Mouse (Mus musculus) bone marrow macrophage, adult 2 months (primary cell): Measurements from ENCODE around the gene Soga1.

Experiments used
- CTCF ChIP-seq: IDR thresholded peaks from 2 replicates; pipeline ENCODE4 v1.5.1; 2012; ENCODE audit warnings: low read depth, mild to moderate bottlenecking, low read length, moderate library complexity
- POLR2A ChIP-seq: IDR thresholded peaks from 2 replicates; pipeline ENCODE4 v1.6.1; 2012; ENCODE audit warnings: mild to moderate bottlenecking, low read depth, low read length, borderline replicate concordance

DNA sequence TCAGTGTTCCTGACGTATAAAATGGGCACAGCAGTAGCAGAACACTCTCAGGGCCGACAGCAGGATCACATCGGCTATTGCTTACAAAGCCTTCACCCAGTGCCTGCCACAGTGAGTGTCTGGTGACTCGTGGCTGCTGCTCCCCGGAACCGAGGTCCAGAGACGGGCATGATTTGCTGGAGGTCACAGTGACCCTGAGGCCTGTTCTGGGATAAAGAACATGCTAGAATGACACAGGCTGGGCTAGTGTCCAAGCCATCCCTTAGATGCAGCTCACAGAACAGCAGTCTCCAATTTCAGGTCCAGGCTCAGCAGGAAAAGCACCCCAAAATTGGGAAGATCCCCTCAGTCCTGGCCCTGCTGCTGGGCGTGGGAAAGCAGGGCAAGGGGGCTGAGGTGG lies 24.8 kb downstream of the Soga1 start:
- TF ChIP-seq CTCF (no peak), POLR2A (no peak)
